30 mouse cellular contexts compared by ENCODE assay signal in the genomic region with DNA sequence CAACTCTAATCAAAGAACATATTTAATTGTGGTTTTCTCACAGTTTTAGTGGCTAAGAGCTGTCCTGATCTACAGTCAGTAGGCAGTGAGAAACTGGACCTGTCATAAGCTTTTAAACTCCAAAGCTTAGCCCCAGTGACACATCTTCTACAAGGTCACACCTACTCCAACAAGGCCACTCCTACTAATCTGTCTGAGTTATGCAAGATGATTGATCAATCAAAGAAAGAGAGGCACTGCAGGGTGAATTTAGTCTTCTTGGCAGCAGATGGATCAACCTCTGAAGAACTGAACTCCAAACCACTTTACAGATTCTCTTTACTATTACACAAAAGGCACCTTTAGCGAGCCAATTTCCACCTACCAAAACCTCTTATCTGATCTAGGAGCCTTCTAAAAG. TPM values are rescaled to one million over a fixed set of nuclear protein-coding genes. Genes with fewer than 3 reads are reported as not detected.
DNase-seq lines count a peak whose midpoint lies in the region.
"Had no signal": no experiment of that assay in that cellular context is flagged by ENCODE, and none has a peak within 500 bp of the region (broad histone marks: within the 10 kb centered on the region; RNA-seq: fewer than 3 reads in every experiment).

No protein-coding gene starts in this region.

- DNase-seq in adrenal gland, adult (ENCODE audit: inconsistent age in 2 of 2, low spot score in 1 of 2), result peak; percentile 5 to 56
- no peak for DNase-seq in adrenal gland, postnatal 10 days
- peak; percentile 8 for DNase-seq in adrenal gland, adult 8-10 months
- DNase-seq in adrenal gland, postnatal 25 days, result no peak
- peak; percentile 27 for DNase-seq in Muller cell, postnatal 12 days (ENCODE audit: inconsistent ontology term)
- peak; percentile 99 for DNase-seq in gonadal fat pad, adult 2 months (ENCODE audit: low read depth)
- no peak for DNase-seq in thymus, postnatal 4 days
- DNase-seq: adrenal gland, postnatal 36 days; B cell, adult 2 months; cerebellum, adult 11 months; cerebellum, adult 18-20 months; cerebellum, adult 8-10 months; cerebellum, adult 9-11 months; cerebellum, postnatal 14 days; cerebellum, postnatal 36 days; embryo, embryonic 11 days; forebrain, postnatal 0 days had no signal

RNA-seq across cellular contexts. Expression of a gene that starts 30.3 kb away (rescaled TPM):
- total RNA-seq in adrenal gland, postnatal 10 days (2021), result 1 to 10 TPM; 3.3 to 5.8 TPM
- under 1 TPM in 1 of 4 experiments, not detected in 3; 0.35 TPM for total RNA-seq in adrenal gland, adult 8-10 months (2022)
- not detected in 2 replicates for total RNA-seq in adrenal gland, postnatal 25 days (2021)
- 0.72 and 1.3 TPM in 2 replicates for polyA plus RNA-seq in gonadal fat pad, adult 2 months (2012; rRNA removed)
- total RNA-seq: adrenal gland, postnatal 36 days; CH12.LX; common myeloid progenitor, adult 5-6 weeks; forebrain, postnatal 0 days had no signal
- polyA plus RNA-seq: brain, embryonic 14.5 days; CD4-positive, CD25-positive, alpha-beta regulatory T cell, adult 4 months; embryonic facial prominence, embryonic 11.5 days; embryonic facial prominence, embryonic 13.5 days; embryonic facial prominence, embryonic 15.5 days; erythroblast, embryonic 14.5 days; forebrain, embryonic 11.5 days; forebrain, embryonic 13.5 days; forebrain, embryonic 15.5 days; forebrain, postnatal 0 days; G1E had no signal

RNA-seq across cellular contexts. Expression of a gene that starts 39.6 kb away (rescaled TPM):
- 1 to 10 TPM; 2.9 to 3.5 TPM for total RNA-seq in adrenal gland, postnatal 10 days (2021)
- total RNA-seq in adrenal gland, adult 8-10 months (2022), result 1 to 10 TPM; 1.1 to 3.6 (median 2.3) TPM
- 0.90 and 3.3 TPM in 2 replicates for total RNA-seq in adrenal gland, postnatal 25 days (2021)
- 0.57 and 1.2 TPM in 2 replicates for polyA plus RNA-seq in gonadal fat pad, adult 2 months (2012; rRNA removed)

RNA-seq across cellular contexts. Expression of a gene that starts 47.9 kb away (rescaled TPM):
- total RNA-seq in adrenal gland, postnatal 10 days (2021), result not detected
- total RNA-seq in adrenal gland, adult 8-10 months (2022), result not detected
- total RNA-seq in adrenal gland, postnatal 25 days (2021), result not detected in 2 replicates
- polyA plus RNA-seq in gonadal fat pad, adult 2 months (2012; rRNA removed), result not detected in 2 replicates
- total RNA-seq: adrenal gland, adult 18-20 months; adrenal gland, postnatal 36 days; CH12.LX; common myeloid progenitor, adult 5-6 weeks; forebrain, postnatal 0 days had no signal
- polyA plus RNA-seq: brain, embryonic 14.5 days; CD4-positive, CD25-positive, alpha-beta regulatory T cell, adult 4 months; embryonic facial prominence, embryonic 11.5 days; embryonic facial prominence, embryonic 13.5 days; embryonic facial prominence, embryonic 15.5 days; erythroblast, embryonic 14.5 days; forebrain, embryonic 11.5 days; forebrain, embryonic 13.5 days; forebrain, embryonic 15.5 days; forebrain, postnatal 0 days; G1E had no signal

RNA-seq across cellular contexts. Expression of a gene that starts 55.6 kb away (rescaled TPM):
- total RNA-seq in adrenal gland, postnatal 10 days (2021), result not detected
- total RNA-seq in adrenal gland, adult 8-10 months (2022), result not detected
- not detected in 2 replicates for total RNA-seq in adrenal gland, postnatal 25 days (2021)
- 0.09 TPM in 1 of 2 replicates, not detected in the other for polyA plus RNA-seq in gonadal fat pad, adult 2 months (2012; rRNA removed)
- total RNA-seq: adrenal gland, adult 18-20 months; adrenal gland, postnatal 36 days; CH12.LX; common myeloid progenitor, adult 5-6 weeks; forebrain, postnatal 0 days had no signal
- polyA plus RNA-seq: brain, embryonic 14.5 days; CD4-positive, CD25-positive, alpha-beta regulatory T cell, adult 4 months; embryonic facial prominence, embryonic 11.5 days; embryonic facial prominence, embryonic 13.5 days; embryonic facial prominence, embryonic 15.5 days; erythroblast, embryonic 14.5 days; forebrain, embryonic 11.5 days; forebrain, embryonic 13.5 days; forebrain, embryonic 15.5 days; forebrain, postnatal 0 days; G1E had no signal

Comparison
In these comparisons a context has a peak if more than half of its experiments do, and no peak if none do; other contexts are left out.
1. DNase-seq: peak in adrenal gland, adult (2 of 2), adrenal gland, adult 8-10 months (single experiment), Muller cell, postnatal 12 days (single experiment) and gonadal fat pad, adult 2 months (single experiment); none in adrenal gland, postnatal 10 days (single experiment), adrenal gland, postnatal 25 days (single experiment) and thymus, postnatal 4 days (single experiment).